Mouse (Mus musculus): Measurements from ENCODE around the gene Dnah9. TPM values are rescaled to one million over a fixed set of nuclear protein-coding genes. Genes with fewer than 3 reads are reported as not detected.

The Dnah9 gene
- polyA plus RNA-seq, 1 experiment = 0.03 TPM

DNA sequence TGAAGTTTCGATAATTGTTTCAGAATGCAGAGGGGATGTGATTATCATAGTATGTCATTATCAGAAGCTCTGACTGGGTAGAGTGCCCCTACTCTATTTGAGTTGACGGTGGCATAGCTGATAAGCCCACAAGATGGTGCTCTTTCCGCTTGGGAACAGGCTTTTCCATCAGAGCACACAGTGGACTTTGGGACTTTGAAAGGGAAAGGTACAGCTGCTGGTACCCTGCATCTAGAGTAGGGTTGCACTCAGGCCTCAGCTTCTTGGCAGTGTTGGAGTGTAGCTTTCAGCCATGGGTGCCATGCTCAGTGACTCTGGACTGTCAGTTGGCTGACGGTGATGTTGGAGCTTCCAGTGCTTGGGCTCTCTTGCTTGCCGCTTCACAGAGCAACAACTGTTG lies 348.1 kb downstream of the Dnah9 start:
- peaks cover 8% of the 10 kb centered on the region for H3K36me3 ChIP-seq (ENCODE audit: control insufficient read depth, insufficient read depth, low read length)
- DNase-seq = peak; percentile 28
- 77% methylated on average over 5 of the region's 5 CpGs for WGBS

DNA sequence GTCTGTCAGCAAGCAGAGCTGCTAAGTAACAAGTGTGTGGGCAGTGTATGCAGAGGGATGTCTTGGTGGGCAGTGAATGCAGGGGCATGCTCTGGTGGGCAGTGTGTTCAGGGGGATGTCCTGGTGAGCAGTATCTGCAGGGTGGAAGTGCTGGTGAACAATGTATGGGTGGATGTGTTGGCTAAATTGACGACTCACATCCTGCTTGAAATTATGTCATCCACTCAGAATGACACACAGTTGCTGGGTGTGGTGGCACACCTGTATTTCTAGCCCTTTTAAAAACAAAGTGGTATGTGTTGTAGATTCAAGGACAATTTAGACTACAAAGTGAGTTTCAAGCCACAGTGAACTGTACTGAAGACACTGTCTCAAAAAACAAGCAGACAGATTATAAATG lies 350.2 kb downstream of the Dnah9 start:
- Histone ChIP-seq H3K4me3 (ENCODE audit: insufficient read depth, low read depth, low read length) (no peak overlapping the region), H3K27me3 (replicated peaks; ENCODE audit: control insufficient read depth, insufficient read depth, low read length) (no peaks in the 10 kb centered on the region), H3K36me3 (ENCODE audit: control insufficient read depth, insufficient read depth, low read length) (peaks cover 6% of the 10 kb centered on the region), H3K27ac (ENCODE audit: insufficient read depth, low read depth, low read length) (no peak overlapping the region), H3K4me1 (ENCODE audit: control insufficient read depth, insufficient read depth, low read length) (no peaks in the 10 kb centered on the region)
- TF ChIP-seq POLR2A (IDR thresholded peaks at IDR 0.05; ENCODE audit: low read depth, low read length) (no peak), CTCF (conservative IDR thresholded peaks at IDR 0.05; ENCODE audit: insufficient read depth, insufficient read length, low read depth, low read length) (no peak)
- WGBS = 46% methylated on average over 1 of the region's 1 CpGs
- no peak for DNase-seq

More for the DNA sequence above, 348.1 kb downstream of the Dnah9 start:
- TF ChIP-seq POLR2A (IDR thresholded peaks at IDR 0.05; ENCODE audit: low read depth, low read length) (no peak), CTCF (conservative IDR thresholded peaks at IDR 0.05; ENCODE audit: insufficient read depth, insufficient read length, low read depth, low read length) (peak; percentile 47)
- Histone ChIP-seq H3K4me1 (ENCODE audit: control insufficient read depth, insufficient read depth, low read length) (no peaks in the 10 kb centered on the region), H3K4me3 (ENCODE audit: insufficient read depth, low read depth, low read length) (no peak overlapping the region), H3K27ac (ENCODE audit: insufficient read depth, low read depth, low read length) (no peak overlapping the region), H3K27me3 (replicated peaks; ENCODE audit: control insufficient read depth, insufficient read depth, low read length) (no peaks in the 10 kb centered on the region)

GRCm38 (mm10) chr11:65816237-65816636 lies 352.1 kb downstream of the Dnah9 start:
- peaks cover 1% of the 10 kb centered on the region; the same call in 1 of the 2 replicates for H3K36me3 ChIP-seq (ENCODE audit: control insufficient read depth, insufficient read depth, low read length)
- no peak for DNase-seq
- TF ChIP-seq POLR2A (IDR thresholded peaks at IDR 0.05; ENCODE audit: low read depth, low read length) = no peak
- TF ChIP-seq CTCF (conservative IDR thresholded peaks at IDR 0.05; ENCODE audit: insufficient read depth, insufficient read length, low read depth, low read length) = no peak
- no peaks in the 10 kb centered on the region for H3K4me1 ChIP-seq (ENCODE audit: control insufficient read depth, insufficient read depth, low read length)
- no peak overlapping the region for H3K4me3 ChIP-seq (ENCODE audit: insufficient read depth, low read depth, low read length)
- no peak overlapping the region for H3K27ac ChIP-seq (ENCODE audit: insufficient read depth, low read depth, low read length)
- H3K27me3 ChIP-seq (replicated peaks; ENCODE audit: control insufficient read depth, insufficient read depth, low read length) = no peaks in the 10 kb centered on the region
- 79% methylated on average over 6 of the region's 6 CpGs for WGBS

GRCm38 (mm10) chr11:65814381-65814780 lies 354.0 kb downstream of the Dnah9 start:
- DNase-seq = no peak
- 93% methylated on average over 9 of the region's 9 CpGs for WGBS
- no peak for TF ChIP-seq CTCF (conservative IDR thresholded peaks at IDR 0.05; ENCODE audit: insufficient read depth, insufficient read length, low read depth, low read length)
- no peak for TF ChIP-seq POLR2A (IDR thresholded peaks at IDR 0.05; ENCODE audit: low read depth, low read length)

DNA sequence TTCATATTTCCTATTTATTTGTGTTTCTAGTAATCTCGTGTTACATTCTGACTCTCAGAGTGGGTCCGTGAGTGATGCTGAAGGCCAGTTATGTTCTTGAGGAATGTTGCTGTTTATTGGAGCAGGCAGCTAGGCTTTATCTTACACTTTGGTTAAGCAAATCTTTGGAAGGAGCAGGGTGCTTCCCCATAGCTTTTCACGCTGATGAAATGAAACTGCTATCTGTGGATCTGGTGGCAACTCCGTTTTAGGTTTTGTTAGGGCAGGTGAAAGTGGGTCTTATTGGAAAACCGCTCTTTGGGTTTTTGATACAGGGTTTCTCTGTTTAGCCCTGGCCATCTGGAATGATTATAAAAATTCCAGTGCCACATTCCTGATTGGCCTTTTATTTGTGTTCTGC lies 356.3 kb downstream of the Dnah9 start:
- Histone ChIP-seq H3K4me3 (ENCODE audit: insufficient read depth, low read depth, low read length) (no peak overlapping the region), H3K36me3 (ENCODE audit: control insufficient read depth, insufficient read depth, low read length) (peaks cover 1% of the 10 kb centered on the region; the same call in 1 of the 2 replicates), H3K27ac (ENCODE audit: insufficient read depth, low read depth, low read length) (no peak overlapping the region), H3K27me3 (replicated peaks; ENCODE audit: control insufficient read depth, insufficient read depth, low read length) (no peaks in the 10 kb centered on the region), H3K4me1 (ENCODE audit: control insufficient read depth, insufficient read depth, low read length) (no peaks in the 10 kb centered on the region)
- TF ChIP-seq POLR2A (IDR thresholded peaks at IDR 0.05; ENCODE audit: low read depth, low read length) (no peak), CTCF (conservative IDR thresholded peaks at IDR 0.05; ENCODE audit: insufficient read depth, insufficient read length, low read depth, low read length) (no peak)
- no peak for DNase-seq
- WGBS = 65% methylated on average over 5 of the region's 5 CpGs

More at GRCm38 (mm10) chr11:65814381-65814780, 354.0 kb downstream of the Dnah9 start:
- peaks cover 1% of the 10 kb centered on the region; the same call in 1 of the 2 replicates for H3K36me3 ChIP-seq (ENCODE audit: control insufficient read depth, insufficient read depth, low read length)
- H3K4me1 ChIP-seq (ENCODE audit: control insufficient read depth, insufficient read depth, low read length) = no peaks in the 10 kb centered on the region
- no peak overlapping the region for H3K4me3 ChIP-seq (ENCODE audit: insufficient read depth, low read depth, low read length)
- no peaks in the 10 kb centered on the region for H3K27me3 ChIP-seq (replicated peaks; ENCODE audit: control insufficient read depth, insufficient read depth, low read length)
- no peak overlapping the region for H3K27ac ChIP-seq (ENCODE audit: insufficient read depth, low read depth, low read length)

- Histone ChIP-seq H3K4me1 (ENCODE audit: control insufficient read depth, insufficient read depth, low read length) (no peaks in the 10 kb centered on the region), H3K27ac (ENCODE audit: insufficient read depth, low read depth, low read length) (no peak overlapping the region; the same call in 1 of the 2 replicates), H3K27me3 (replicated peaks; ENCODE audit: control insufficient read depth, insufficient read depth, low read length) (no peaks in the 10 kb centered on the region), H3K36me3 (ENCODE audit: control insufficient read depth, insufficient read depth, low read length) (no peaks in the 10 kb centered on the region), H3K4me3 (ENCODE audit: insufficient read depth, low read depth, low read length) (peak overlapping the region; percentile 81)
- WGBS = 42% methylated on average over 7 of the region's 7 CpGs
- TF ChIP-seq CTCF (conservative IDR thresholded peaks at IDR 0.05; ENCODE audit: insufficient read depth, insufficient read length, low read depth, low read length) = no peak
- TF ChIP-seq POLR2A (IDR thresholded peaks at IDR 0.05; ENCODE audit: low read depth, low read length) = no peak
- no peak for DNase-seq
Measured at GRCm38 (mm10) chr11:65807601-65808000, 360.8 kb downstream of the Dnah9 start.

GRCm38 (mm10) chr11:65806909-65807504 lies 361.3 kb downstream of the Dnah9 start, which contains the start of gene Zkscan6:
Gene Zkscan6, plus strand, starts transcription at chr11:65807175.
- DNase-seq = peak; percentile 96
- WGBS = under 1% methylated on average over 58 of the region's 58 CpGs
- Histone ChIP-seq H3K4me1 (ENCODE audit: control insufficient read depth, insufficient read depth, low read length) (no peaks in the 10 kb centered on the region), H3K27me3 (replicated peaks; ENCODE audit: control insufficient read depth, insufficient read depth, low read length) (no peaks in the 10 kb centered on the region), H3K27ac (ENCODE audit: insufficient read depth, low read depth, low read length) (peak within 1 kb of the TSS; percentile 74), H3K36me3 (ENCODE audit: control insufficient read depth, insufficient read depth, low read length) (no peaks in the 10 kb centered on the region), H3K4me3 (ENCODE audit: insufficient read depth, low read depth, low read length) (peak within 1 kb of the TSS; percentile 81)
- TF ChIP-seq POLR2A (IDR thresholded peaks at IDR 0.05; ENCODE audit: low read depth, low read length) (peak; percentile 20), CTCF (conservative IDR thresholded peaks at IDR 0.05; ENCODE audit: insufficient read depth, insufficient read length, low read depth, low read length) (no peak)

All from kidney, adult 2 months (tissue).